Mouse (Mus musculus) cerebellum, postnatal 36 days (tissue): ENCODE data around the gene Slit2.

Experiments
- DNase-seq, 2 experiments: peaks; one replicate each; pipeline ENCODE4 v3.0.0; 2021 to 2022; ENCODE audit warnings: mixed read lengths in 2 of 2

Slit2 gene

DNA sequence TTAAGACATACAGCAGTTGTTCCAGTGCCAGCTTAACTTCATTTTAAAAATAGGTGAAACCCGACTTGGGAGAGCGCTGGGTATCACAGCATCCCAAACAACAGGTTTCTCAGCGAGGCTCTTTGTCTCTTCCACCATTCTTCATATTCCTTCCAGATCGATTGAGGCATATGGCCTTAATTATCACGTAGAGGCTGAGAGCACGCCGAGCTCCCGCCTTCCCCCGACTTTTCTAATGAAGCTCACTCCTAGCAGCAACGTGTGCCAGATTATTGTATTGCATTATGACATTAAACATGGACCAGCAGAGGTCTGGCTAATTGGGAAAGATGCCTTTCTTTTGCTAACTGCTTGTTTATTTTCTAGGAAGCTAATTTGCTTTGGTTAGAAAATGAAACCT, 75.7 kb downstream of the Slit2 start:
- no peak for DNase-seq

DNA sequence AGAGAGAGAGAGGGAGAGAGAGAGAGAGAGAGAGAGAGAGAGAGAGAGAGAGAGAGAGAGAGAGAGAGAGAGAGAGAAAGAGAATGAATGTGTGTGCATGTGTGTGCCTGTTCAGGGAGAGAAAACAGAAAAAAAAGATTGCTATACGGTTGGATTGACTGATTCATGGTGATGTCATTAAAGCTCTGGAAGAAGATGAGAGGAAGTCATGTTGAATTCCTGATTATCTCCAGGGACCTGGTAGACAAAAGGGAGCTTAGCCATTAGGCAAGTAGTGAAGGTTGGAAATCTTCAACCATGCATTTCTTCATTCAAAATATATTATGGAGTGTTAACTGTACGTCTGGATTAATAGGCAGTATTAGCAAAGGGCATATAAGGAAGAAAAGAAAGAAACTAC, 77.8 kb downstream of the Slit2 start:
- DNase-seq: no peak

DNA sequence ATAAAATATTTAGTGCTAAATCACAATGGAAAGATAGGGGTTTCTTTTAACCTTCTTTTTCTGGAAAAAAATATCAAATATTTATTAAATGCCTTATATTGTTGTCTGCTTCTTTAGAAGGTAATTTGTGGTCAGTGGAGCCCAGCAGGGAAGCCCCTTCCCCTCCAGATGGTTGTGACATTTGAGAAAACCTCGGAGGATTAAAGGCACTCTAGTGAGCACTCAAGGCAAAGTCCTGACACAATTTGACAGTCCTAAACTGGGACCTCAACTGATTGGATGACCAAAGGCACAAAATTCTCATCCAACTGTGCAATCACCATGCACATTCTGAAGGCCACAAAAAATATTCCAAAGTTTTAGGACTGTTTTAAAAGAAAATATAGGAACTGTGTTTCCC, 95.8 kb downstream of the Slit2 start:
- DNase-seq: no peak

GRCm38 (mm10) chr5:48081223-48081881, 98.4 kb downstream of the Slit2 start:
- no peak for DNase-seq

DNA sequence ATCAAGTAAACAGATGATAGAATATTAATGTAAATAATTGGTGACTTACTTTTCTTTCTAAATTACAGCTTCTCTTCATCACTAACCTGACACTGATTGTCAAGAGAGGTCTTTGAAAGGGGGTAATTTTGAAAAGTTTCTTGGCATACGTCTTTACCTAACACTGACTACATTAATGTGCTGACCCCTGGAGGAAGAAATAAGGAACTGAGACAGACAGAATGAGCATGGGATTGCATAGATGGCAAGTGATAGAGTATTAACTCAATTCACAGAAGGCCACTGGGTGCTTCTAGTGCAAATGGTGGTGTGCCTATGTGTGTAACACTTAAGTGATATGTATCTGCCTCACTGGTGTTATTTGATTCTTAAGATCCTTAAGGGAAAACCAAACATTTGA, 130.5 kb downstream of the Slit2 start:
- DNase-seq: no peak

DNA sequence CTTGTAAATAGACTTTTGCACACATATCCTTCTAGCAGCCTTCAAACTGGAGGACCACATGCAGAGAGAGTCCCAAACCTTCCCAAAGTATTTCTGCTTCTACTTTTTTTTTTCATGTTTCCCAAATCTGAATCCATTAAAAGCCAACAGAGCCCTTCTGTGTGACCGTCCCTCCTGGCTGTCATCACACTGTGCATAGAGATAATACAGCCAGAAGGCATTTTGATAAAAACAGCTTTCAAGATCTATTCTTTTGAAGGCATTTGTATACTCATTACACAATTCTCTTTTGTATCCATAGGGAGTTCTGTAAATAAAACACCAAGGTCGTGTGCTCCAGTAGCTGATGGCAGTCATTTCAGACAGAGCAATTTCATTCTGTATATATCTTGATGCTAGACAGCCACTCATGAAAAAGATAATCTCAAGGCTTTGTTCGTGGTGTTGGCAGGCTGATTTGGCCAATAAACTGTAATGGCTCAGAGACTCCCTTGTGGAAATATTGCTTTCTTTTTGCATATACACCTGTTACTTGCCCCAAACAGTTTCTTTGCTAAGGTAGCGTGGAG, 132.1 kb downstream of the Slit2 start:
- no peak for DNase-seq

GRCm38 (mm10) chr5:48122651-48123050, 139.7 kb downstream of the Slit2 start:
- DNase-seq: no peak

DNA sequence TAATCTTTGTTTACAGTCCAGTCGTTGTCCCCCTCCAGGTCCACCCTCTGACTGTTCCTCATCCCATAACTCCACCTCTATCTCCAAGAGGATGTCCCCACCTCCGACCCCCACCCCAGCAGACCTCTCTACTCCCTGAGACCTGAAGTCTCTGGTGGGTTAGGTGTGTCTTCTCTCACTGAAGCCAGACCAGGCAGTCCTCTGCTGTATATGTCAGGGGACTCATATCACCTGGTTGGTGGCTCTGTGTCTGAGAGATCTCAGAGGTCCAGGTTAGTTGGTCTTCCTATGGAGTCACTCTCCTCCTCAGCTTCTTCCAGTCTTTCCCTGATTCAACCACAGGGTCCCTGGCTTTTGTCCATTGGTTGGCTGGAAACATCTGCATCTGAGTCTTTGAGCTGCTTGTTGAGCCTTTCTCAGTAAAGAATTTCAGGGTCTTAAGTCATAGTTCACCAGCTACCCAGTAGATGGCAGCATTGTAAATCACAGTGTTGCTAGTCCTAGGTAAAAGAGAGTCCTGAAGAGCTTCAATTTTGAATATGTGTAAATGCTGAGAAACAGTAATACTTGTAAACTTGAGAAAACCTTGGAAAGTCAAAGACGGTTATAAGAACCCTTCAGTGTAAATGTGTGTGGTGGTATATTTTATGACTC, 143.0 kb downstream of the Slit2 start:
- peak in 1 of 2 experiments; percentile 6 for DNase-seq

DNA sequence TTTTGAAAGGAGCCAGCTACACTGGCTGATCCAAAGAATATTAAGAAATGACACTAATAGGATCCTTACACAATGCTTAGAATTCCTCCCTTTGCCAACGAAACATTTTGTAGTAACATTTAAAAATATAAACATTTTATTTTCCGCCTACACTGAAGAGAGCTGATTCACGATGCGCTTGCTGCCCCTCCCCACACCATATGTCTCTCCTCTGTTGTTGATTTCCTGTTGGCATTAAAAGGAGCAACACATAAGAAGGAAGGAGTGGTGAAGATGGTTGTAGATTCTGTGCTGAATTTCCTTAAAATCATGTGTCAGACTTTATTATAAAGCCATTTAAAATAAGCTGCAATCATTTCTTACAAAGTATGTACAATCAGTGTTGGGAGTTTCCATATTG, 147.0 kb downstream of the Slit2 start:
- no peak for DNase-seq

- peak in 1 of 2 experiments; percentile 20 for DNase-seq
Measured at GRCm38 (mm10) chr5:48136571-48136970, 153.6 kb downstream of the Slit2 start.

DNA sequence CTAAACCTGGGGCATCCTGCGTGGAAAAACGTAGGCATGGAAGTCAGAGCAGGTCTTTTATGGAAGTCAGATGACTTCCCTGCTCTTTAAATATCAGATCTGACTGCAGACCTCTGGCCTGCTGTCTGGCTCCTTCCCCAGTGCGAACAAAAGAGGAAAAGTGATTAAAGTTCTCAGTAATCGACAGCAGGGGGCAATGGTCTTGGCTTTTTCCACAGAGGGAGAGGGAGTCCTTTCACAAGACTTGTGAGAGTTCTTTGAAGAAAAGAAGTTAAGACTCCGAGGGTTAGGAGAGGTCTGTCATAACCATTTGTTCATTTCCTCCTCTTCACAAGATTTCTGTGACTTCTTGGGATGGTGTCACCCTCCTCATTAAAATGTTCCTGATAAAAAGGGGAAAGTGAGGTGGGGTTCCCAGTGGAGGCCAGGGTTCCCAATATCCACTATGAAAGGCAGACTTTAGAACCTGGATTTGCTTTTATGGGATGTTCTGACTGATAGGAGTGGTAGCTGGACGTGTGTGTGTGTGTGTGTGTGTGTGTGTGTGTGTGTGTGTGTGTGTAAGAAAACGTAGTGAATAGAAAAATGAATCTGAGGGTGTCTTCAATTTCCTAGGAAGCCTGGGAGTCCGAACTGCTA, 156.0 kb downstream of the Slit2 start:
- DNase-seq: no peak

DNA sequence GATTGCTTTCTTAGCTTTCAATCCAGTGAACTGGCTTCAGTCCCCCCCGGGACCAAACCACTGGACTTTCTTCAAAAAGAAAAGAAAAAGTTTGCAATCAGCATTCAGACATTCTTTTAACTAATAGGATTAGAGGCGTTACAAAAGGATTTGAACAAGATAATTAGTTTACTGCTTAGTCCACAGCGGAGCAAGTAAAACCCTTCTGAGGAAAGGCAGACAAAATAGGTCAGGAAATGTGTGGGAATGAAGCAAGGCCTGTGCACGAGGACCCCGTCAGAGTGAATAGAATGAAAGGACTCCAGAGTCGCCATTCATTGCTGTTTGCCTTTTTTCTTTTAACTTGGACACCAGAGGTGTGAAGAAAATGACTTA, 156.5 kb downstream of the Slit2 start:
- DNase-seq: no peak

DNA sequence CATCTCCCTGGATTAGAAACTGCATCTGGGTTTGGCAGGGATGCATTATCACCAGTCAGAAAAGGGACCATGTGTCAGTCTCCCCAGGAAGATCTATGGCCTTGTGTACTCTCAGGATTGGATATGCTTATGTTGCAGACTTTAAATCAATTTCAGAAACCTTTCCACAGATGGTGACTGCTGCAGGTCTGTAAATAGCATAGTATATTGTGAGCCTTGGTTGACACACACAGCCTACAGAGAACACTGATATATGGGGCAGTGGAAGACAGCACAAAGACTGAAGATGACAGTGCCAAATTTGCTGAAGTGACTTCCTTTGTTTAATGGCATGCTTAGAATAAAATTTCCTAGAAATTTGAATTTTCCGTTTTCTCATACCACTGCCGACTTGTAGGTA, 163.1 kb downstream of the Slit2 start:
- DNase-seq: no peak

DNA sequence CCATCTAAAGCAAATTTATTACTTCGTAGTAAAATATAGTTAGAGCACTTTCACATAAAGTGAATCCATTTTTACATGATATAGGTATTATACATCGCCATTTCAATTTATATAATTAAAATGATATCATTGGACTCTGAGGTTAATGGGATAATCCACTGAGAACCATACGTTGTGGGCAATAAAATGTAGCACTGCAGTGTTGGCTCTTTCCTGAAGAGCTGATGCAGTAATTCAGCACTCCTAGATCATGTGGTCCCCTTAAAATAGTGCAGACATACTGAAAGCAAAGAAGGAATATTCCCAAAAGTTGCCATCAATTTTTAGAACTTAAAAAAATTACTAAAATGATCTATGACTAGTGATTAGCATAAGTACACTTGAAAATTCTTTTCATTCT, 177.9 kb downstream of the Slit2 start:
- no peak for DNase-seq

GRCm38 (mm10) chr5:48181646-48182302, 198.8 kb downstream of the Slit2 start:
- no peak for DNase-seq

GRCm38 (mm10) chr5:48184358-48184757, 201.4 kb downstream of the Slit2 start:
- no peak for DNase-seq

- no peak for DNase-seq
Measured at GRCm38 (mm10) chr5:48187819-48188218, 204.9 kb downstream of the Slit2 start.

DNA sequence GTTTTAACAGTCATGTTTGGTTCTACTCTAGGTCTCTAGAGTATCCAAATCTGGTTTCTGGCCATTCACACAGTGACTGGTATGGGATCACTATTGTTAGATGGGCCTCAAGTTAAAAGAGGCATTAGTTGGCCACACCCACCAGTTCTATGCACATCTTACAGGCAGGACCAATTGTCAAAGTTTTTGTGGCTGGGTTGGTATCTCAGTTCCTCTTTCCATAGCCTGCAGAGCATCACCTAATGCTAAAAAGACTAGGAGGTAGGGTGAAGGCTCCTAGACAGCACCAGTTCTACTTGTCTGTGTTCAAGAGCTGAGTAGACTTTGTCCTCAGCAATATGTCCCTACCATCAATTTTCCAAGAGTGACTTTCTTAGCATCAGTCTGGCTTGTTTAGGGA, 216.4 kb downstream of the Slit2 start:
- no peak for DNase-seq

DNA sequence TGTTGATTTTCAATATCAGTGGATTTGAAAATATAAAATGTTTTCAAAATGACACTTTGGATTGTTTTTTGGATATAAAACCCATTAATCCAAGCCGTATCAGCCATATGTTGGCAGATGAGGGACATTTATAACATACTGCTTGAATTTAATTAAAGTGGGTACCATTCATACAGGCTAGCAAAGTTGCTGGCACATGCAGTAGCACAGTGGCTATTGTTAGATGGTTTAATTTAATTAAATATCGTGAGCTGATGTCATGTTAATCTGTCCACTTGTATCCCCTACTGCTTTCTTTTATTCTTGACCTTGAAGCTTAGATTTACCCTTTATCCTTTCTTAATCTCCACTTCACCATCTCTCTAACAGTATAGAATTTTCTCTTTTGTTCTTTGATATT, 232.3 kb downstream of the Slit2 start:
- DNase-seq: no peak

GRCm38 (mm10) chr5:48219624-48220155, 236.8 kb downstream of the Slit2 start:
- DNase-seq: no peak

DNA sequence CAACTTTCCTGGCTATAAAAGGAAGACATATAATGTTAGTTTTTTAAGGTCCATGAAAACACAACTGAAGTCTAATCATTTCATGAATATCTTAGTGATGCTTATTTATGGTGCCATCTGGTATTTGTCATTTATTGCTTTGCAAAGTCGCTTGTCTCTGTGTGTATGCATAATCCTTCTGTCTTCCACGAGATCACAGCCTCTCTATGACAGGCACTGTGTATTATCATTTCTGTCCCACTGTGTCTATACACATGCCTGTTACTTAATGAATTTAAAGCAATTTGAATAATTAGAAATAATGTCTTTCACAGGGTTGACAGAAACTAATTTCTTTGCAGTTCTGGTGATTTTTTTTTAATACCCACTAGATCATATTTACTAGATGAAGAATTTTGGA, 242.6 kb downstream of the Slit2 start:
- DNase-seq: no peak

DNA sequence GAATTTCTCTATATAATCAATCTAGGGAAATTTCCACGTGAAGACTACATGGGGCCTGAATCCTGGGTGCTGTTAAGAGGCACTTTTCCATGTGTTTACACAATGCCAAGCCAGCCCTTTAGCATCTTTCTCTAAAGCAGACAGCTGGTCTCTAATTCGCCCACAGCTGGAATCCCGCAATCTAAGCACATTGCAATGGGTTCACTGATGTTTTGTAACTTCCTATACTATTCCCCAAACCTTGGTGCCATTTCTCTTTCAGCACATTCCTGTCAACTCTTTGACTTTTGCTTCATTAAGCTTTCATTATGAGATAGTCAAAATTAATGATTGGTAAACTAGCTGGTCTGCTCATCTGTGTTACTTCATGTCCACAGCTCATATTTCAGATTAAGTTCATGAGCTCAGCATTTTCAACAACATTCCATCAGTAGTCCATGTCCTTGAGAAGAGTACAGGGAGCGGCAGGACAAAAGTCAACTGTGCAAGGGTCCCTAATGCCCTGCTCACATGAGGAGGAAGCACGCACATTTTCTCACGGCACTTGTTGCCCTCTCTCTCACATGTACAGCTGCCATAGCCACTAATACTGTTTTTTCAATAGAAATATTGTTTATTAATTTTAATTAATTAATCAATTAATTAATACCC, 247.6 kb downstream of the Slit2 start:
- DNase-seq: no peak

- DNase-seq: no peak
Measured at GRCm38 (mm10) chr5:48234728-48235127, 251.8 kb downstream of the Slit2 start.
